Mouse (Mus musculus): ENCODE measurements around the gene Cnot4.

Gene Cnot4

DNA sequence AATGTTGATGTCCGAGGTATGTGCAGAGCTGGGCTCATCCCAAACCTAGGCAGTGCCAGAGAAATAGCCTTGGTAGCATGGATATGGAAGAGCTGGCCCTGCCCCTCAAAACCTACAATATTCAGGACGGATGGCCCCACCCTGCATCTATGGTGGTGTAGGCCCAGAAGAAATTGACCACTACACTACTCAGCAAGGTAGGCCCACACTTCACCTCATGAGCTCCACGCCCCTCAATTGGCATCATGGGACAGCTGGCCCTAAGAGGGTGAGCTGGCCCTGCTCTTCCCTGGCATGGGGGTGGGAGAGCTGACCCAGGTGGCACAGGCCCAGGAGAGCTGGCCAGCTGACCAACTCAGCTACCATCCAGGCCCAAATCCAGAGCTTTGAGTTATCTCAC, 48.6 kb downstream of the Cnot4 start:
- no peak for TF ChIP-seq GATA4 (IDR thresholded peaks at IDR 0.05; ENCODE audit: insufficient replicate concordance, low read length)

DNA sequence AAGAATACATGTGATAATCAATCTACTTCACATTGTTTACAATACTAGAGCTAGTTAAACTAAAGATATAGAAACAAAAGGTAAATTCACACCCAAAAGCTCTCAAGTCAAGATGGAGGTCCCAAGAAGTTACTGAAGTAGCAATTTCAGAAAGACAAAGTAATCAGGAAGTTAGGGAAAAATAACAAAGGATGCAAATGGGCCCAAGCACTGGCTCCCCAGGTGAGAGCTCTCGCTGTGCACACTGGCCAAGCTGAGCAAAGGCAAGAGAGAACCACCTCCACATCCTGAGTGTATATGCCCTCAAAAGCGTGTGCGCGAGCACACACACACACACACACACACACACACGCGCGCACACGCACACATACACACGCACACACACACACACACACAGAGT, 58.4 kb downstream of the Cnot4 start:
- TF ChIP-seq GATA4 (IDR thresholded peaks at IDR 0.05; ENCODE audit: insufficient replicate concordance, low read length): no peak

DNA sequence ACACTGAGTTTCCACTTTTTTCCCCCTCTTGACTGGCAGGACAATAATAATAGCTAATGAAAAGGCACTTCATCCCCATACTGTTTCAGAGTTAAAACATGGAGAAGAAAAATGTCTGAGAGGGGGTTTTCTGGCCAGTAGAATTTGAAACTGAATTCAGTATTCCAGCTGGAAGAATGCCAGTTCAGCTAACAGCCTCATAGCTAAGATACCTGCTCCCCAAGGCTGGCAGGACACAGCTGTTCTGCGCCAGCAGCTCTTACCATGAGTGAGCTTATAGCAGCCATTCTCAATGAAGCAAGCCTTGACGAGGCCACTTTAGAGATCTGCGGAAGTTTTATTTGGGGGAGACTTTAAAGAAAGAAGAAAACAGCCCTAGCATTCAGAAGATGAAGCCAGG, 62.3 kb downstream of the Cnot4 start:
- no peak for TF ChIP-seq GATA4 (IDR thresholded peaks at IDR 0.05; ENCODE audit: insufficient replicate concordance, low read length)

- no peak for TF ChIP-seq GATA4 (IDR thresholded peaks at IDR 0.05; ENCODE audit: insufficient replicate concordance, low read length)
Measured at GRCm38 (mm10) chr6:35062446-35062845, 71.1 kb downstream of the Cnot4 start.

- TF ChIP-seq GATA4 (IDR thresholded peaks at IDR 0.05; ENCODE audit: insufficient replicate concordance, low read length): no peak
Measured at GRCm38 (mm10) chr6:35043127-35043526, 90.4 kb downstream of the Cnot4 start.

- no peak for TF ChIP-seq GATA4 (IDR thresholded peaks at IDR 0.05; ENCODE audit: insufficient replicate concordance, low read length)
Measured at GRCm38 (mm10) chr6:35033341-35033740, 100.2 kb downstream of the Cnot4 start.

DNA sequence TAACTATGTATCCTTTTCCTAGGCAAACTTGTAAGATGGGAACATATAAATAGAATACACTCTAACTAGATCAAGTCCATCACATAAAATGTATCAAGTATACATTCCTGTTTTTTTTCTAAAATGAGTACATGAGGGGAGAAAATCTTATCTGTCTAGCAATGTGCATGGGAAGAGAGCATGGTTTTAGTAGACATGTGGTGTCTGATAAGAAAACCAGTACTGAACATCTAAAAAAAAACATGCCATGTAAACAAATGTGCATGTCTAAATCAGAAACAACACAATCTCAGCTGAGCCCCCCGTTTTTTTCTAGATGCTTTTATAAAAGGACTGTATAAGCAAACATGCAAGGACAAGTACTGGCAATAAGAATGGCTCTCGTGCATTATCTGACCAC, 100.8 kb downstream of the Cnot4 start:
- TF ChIP-seq GATA4 (IDR thresholded peaks at IDR 0.05; ENCODE audit: insufficient replicate concordance, low read length): no peak

DNA sequence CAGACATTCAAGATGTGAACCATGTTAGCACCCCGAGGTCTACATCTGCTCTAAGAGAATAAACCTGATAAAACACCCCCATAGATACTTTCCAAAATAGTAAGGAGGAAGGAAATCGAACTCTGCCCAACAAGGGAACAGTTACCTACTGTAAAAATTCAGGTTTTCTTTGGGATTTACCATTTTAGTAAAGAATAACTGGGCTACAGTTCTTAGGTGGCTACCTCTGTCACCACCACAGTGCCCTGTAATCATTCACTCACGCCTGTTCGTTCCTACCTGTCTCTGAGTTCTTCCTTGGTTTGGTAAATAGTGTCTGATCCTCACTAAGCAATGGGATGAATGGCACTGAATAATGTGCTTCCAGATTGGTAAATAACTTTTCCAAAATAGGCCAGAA, 102.7 kb downstream of the Cnot4 start:
- TF ChIP-seq GATA4 (IDR thresholded peaks at IDR 0.05; ENCODE audit: insufficient replicate concordance, low read length): no peak

DNA sequence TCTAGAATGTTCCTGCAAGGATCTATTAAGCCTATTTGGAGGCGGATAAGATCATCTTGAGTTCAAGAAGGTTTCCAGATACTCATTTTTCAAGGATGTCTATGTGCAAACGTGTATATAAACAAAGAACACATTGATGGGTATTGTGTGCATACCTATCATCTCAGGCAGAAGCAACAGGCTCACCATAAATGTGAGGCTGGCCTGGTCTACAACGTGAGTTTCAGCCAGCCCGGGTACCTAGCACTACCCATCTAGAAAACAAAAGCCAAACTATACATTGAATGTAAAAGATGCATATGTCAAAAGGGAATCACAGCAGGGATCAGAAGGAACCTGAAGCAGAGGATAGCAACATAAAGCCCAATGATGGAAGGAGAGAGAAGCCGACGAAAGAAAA, 103.3 kb downstream of the Cnot4 start:
- TF ChIP-seq GATA4 (IDR thresholded peaks at IDR 0.05; ENCODE audit: insufficient replicate concordance, low read length): no peak

GRCm38 (mm10) chr6:35028023-35028422, 105.5 kb downstream of the Cnot4 start:
- no peak for TF ChIP-seq GATA4 (IDR thresholded peaks at IDR 0.05; ENCODE audit: insufficient replicate concordance, low read length)

- no peak for TF ChIP-seq GATA4 (IDR thresholded peaks at IDR 0.05; ENCODE audit: insufficient replicate concordance, low read length)
Measured at GRCm38 (mm10) chr6:35027257-35027656, 106.3 kb downstream of the Cnot4 start.

DNA sequence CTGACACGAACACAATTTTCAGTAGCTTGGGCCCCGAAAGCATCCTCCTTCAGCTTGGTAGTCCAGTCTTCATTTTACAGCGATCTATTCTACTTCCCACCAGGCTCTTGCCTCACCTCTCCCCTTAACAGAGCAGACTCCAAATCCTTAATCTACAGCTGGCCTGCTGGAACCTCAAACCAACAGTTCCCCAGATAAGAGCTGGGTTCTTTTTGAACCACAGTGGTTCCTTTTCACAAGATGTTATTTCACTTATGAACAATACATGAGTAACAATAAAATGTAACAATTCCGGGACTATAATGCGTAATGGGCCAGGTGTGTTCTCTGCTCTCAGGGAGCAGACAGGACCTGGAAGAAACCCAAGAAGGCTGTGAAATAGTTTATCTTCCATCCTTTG, 116.9 kb downstream of the Cnot4 start:
- TF ChIP-seq GATA4 (IDR thresholded peaks at IDR 0.05; ENCODE audit: insufficient replicate concordance, low read length): no peak

DNA sequence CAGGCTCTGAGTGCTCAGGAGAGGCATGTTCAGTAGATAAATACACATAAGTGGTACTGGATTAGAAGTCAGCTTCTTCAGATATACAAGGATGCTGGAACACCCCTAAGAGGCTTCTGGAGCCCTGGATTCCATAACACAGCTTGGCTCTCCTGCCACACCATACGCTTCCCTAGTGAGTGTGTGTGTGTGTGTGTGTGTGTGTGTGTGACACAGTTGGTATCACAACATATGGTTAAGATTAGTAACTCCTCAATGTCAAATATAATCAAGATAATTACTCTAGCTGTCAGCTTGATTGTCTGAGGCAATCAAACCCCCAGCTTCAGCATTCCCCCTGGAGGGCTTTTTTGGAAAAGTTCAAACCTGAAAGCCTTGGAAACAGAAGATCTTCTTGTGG, 121.6 kb downstream of the Cnot4 start:
- TF ChIP-seq GATA4 (IDR thresholded peaks at IDR 0.05; ENCODE audit: insufficient replicate concordance, low read length): no peak

DNA sequence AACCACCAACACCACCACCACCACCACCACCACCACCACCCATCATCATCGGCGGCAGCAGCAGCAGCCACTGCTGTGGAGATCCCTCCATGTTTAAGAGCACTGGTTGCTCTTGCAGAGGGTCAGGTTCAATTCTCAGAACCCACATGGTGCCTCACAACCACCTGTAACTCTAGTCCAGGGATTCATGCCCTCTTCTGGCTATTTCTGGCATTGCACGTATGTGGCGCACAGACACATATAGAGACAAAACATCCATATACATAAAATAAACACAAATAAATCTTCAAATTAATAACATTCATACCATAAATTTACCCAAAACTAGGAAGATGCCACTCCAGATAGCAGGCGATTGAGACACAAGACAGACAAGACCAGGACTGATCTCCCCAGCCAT, 122.8 kb downstream of the Cnot4 start:
- TF ChIP-seq GATA4 (IDR thresholded peaks at IDR 0.05; ENCODE audit: insufficient replicate concordance, low read length): no peak

GRCm38 (mm10) chr6:35002261-35002669, 131.3 kb downstream of the Cnot4 start:
- no peak for TF ChIP-seq GATA4 (IDR thresholded peaks at IDR 0.05; ENCODE audit: insufficient replicate concordance, low read length)

DNA sequence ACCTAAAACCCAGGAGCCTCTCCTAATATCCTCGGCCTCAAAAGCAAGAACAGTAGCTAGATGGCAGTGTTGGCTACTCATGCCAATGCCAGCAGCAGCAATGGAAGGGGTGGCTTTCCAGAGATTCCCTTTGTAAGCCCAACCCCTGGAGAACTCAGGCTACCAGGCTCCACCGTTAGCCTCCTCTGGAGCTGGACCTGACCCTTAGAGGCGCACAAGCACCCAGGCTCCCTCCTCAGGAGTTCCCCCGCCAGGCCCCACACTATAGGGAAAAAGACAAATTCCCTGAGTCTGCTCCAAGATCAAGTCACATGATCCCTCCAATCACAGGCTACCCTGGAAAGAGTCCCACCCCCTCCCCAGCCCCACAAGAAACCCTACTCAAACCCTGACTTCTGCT, 134.4 kb downstream of the Cnot4 start:
- no peak for TF ChIP-seq GATA4 (IDR thresholded peaks at IDR 0.05; ENCODE audit: insufficient replicate concordance, low read length)

- no peak for TF ChIP-seq GATA4 (IDR thresholded peaks at IDR 0.05; ENCODE audit: insufficient replicate concordance, low read length)
Measured at GRCm38 (mm10) chr6:34996496-34996895, 137.0 kb downstream of the Cnot4 start.

DNA sequence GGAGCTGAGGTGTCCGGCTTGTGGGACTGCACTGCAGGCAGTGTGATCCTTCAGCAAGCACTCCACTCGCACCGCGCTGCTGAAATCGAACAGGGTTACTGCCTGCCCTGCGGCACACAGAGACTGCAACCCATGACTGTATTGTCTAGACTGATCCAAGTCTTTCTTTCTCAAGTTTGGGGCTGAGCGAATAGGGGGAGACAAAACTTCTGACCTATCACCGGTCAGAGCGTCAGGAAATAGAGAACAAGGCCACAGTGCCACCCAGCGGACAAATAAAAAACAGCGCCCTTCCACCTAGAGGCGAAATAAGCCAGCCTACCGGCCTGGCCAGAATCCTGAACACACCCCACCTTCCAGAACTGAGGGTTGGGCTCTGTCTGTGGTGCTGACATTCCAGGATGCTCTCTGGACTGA, 138.3 kb downstream of the Cnot4 start:
- no peak for TF ChIP-seq GATA4 (IDR thresholded peaks at IDR 0.05; ENCODE audit: insufficient replicate concordance, low read length)

Data from liver, adult (tissue).